Mouse (Mus musculus): ENCODE results near the gene Pcgf2. TPM values are rescaled to one million over a fixed set of nuclear protein-coding genes. Genes with fewer than 3 reads are reported as not detected.
A peak's percentile ranks its signal among the peaks of the same experiment; 100 is the strongest.

Gene Pcgf2
- polyA plus RNA-seq, 1 experiment: 74.6 TPM

GRCm38 (mm10) chr11:97666221-97666620, 34.1 kb downstream of the Pcgf2 start:
- peak overlapping the region; percentile 84 for H3K4me3 ChIP-seq (ENCODE audit: low read depth, low read length)

GRCm38 (mm10) chr11:97665431-97665830, 34.9 kb downstream of the Pcgf2 start:
- Histone ChIP-seq H3K9ac (ENCODE audit: low read depth, poor library complexity, severe bottlenecking) (peak overlapping the region; percentile 99), H3K4me3 (ENCODE audit: low read depth, low read length) (peak overlapping the region; percentile 84), H3K27ac (ENCODE audit: insufficient read depth, low read length) (peak overlapping the region; percentile 74), H3K27me3 (ENCODE audit: control insufficient read depth, insufficient read depth, low read length, poor library complexity, severe bottlenecking) (no peaks in the 10 kb centered on the region), H3K36me3 (ENCODE audit: control insufficient read depth, insufficient read depth, low read length, poor library complexity, severe bottlenecking) (peaks cover 19% of the 10 kb centered on the region), H3K4me1 (ENCODE audit: control insufficient read depth, insufficient read depth, low read length) (peaks cover 7% of the 10 kb centered on the region), H3K9me3 (replicated peaks; ENCODE audit: control insufficient read depth, insufficient read depth, low read length, poor library complexity, severe bottlenecking) (no peaks in the 10 kb centered on the region)
- TF ChIP-seq EP300 (IDR thresholded peaks at IDR 0.05; ENCODE audit: insufficient read depth, low read depth, low read length) (no peak), CTCF (IDR thresholded peaks at IDR 0.05; ENCODE audit: low read depth, low read length) (no peak), POLR2A (IDR thresholded peaks at IDR 0.05; ENCODE audit: insufficient read depth, low read length) (no peak)

More at GRCm38 (mm10) chr11:97666221-97666620, 34.1 kb downstream of the Pcgf2 start:
- no peaks in the 10 kb centered on the region for H3K27me3 ChIP-seq (ENCODE audit: control insufficient read depth, insufficient read depth, low read length, poor library complexity, severe bottlenecking)
- H3K9ac ChIP-seq (ENCODE audit: low read depth, poor library complexity, severe bottlenecking): peak overlapping the region; percentile 99
- no peaks in the 10 kb centered on the region for H3K9me3 ChIP-seq (replicated peaks; ENCODE audit: control insufficient read depth, insufficient read depth, low read length, poor library complexity, severe bottlenecking)
- TF ChIP-seq CTCF (IDR thresholded peaks at IDR 0.05; ENCODE audit: low read depth, low read length) (peak; percentile 15), EP300 (IDR thresholded peaks at IDR 0.05; ENCODE audit: insufficient read depth, low read depth, low read length) (no peak)
- H3K36me3 ChIP-seq (ENCODE audit: control insufficient read depth, insufficient read depth, low read length, poor library complexity, severe bottlenecking): peaks cover 19% of the 10 kb centered on the region
- H3K27ac ChIP-seq (ENCODE audit: insufficient read depth, low read length): peak overlapping the region; percentile 74
- peaks cover 10% of the 10 kb centered on the region for H3K4me1 ChIP-seq (ENCODE audit: control insufficient read depth, insufficient read depth, low read length)

- peak overlapping the region; percentile 99 for H3K9ac ChIP-seq (ENCODE audit: low read depth, poor library complexity, severe bottlenecking)
- peaks cover 13% of the 10 kb centered on the region for H3K36me3 ChIP-seq (ENCODE audit: control insufficient read depth, insufficient read depth, low read length, poor library complexity, severe bottlenecking)
- H3K4me1 ChIP-seq (ENCODE audit: control insufficient read depth, insufficient read depth, low read length): peaks cover 3% of the 10 kb centered on the region
- H3K4me3 ChIP-seq (ENCODE audit: low read depth, low read length): peak overlapping the region; percentile 84
- no peaks in the 10 kb centered on the region for H3K9me3 ChIP-seq (replicated peaks; ENCODE audit: control insufficient read depth, insufficient read depth, low read length, poor library complexity, severe bottlenecking)
- TF ChIP-seq CTCF (IDR thresholded peaks at IDR 0.05; ENCODE audit: low read depth, low read length) (peak; percentile 34), EP300 (IDR thresholded peaks at IDR 0.05; ENCODE audit: insufficient read depth, low read depth, low read length) (no peak), POLR2A (IDR thresholded peaks at IDR 0.05; ENCODE audit: insufficient read depth, low read length) (no peak)
- peak overlapping the region; percentile 74 for H3K27ac ChIP-seq (ENCODE audit: insufficient read depth, low read length)
- H3K27me3 ChIP-seq (ENCODE audit: control insufficient read depth, insufficient read depth, low read length, poor library complexity, severe bottlenecking): no peaks in the 10 kb centered on the region
Observed at GRCm38 (mm10) chr11:97664771-97665240, 35.5 kb downstream of the Pcgf2 start.

GRCm38 (mm10) chr11:97664339-97664665, 36.0 kb downstream of the Pcgf2 start:
- Histone ChIP-seq H3K4me1 (ENCODE audit: control insufficient read depth, insufficient read depth, low read length) (no peaks in the 10 kb centered on the region), H3K27ac (ENCODE audit: insufficient read depth, low read length) (peak overlapping the region; percentile 80), H3K4me3 (ENCODE audit: low read depth, low read length) (peak overlapping the region; percentile 84), H3K9ac (ENCODE audit: low read depth, poor library complexity, severe bottlenecking) (peak overlapping the region; percentile 99), H3K36me3 (ENCODE audit: control insufficient read depth, insufficient read depth, low read length, poor library complexity, severe bottlenecking) (peaks cover 13% of the 10 kb centered on the region), H3K9me3 (replicated peaks; ENCODE audit: control insufficient read depth, insufficient read depth, low read length, poor library complexity, severe bottlenecking) (no peaks in the 10 kb centered on the region), H3K27me3 (ENCODE audit: control insufficient read depth, insufficient read depth, low read length, poor library complexity, severe bottlenecking) (no peaks in the 10 kb centered on the region)
- no peak for TF ChIP-seq CTCF (IDR thresholded peaks at IDR 0.05; ENCODE audit: low read depth, low read length)
- TF ChIP-seq EP300 (IDR thresholded peaks at IDR 0.05; ENCODE audit: insufficient read depth, low read depth, low read length): no peak
- no peak for TF ChIP-seq POLR2A (IDR thresholded peaks at IDR 0.05; ENCODE audit: insufficient read depth, low read length)

GRCm38 (mm10) chr11:97663528-97664338, 36.6 kb downstream of the Pcgf2 start:
- Histone ChIP-seq H3K9ac (ENCODE audit: low read depth, poor library complexity, severe bottlenecking) (peak overlapping the region; percentile 99), H3K4me3 (ENCODE audit: low read depth, low read length) (peak overlapping the region; percentile 75)
- TF ChIP-seq CTCF (IDR thresholded peaks at IDR 0.05; ENCODE audit: low read depth, low read length) (no peak), POLR2A (IDR thresholded peaks at IDR 0.05; ENCODE audit: insufficient read depth, low read length) (no peak), EP300 (IDR thresholded peaks at IDR 0.05; ENCODE audit: insufficient read depth, low read depth, low read length) (0 out of 2 replicates have a peak, but pooled peaks have one; percentile 28)

More at GRCm38 (mm10) chr11:97663528-97664338, 36.6 kb downstream of the Pcgf2 start:
- H3K36me3 ChIP-seq (ENCODE audit: control insufficient read depth, insufficient read depth, low read length, poor library complexity, severe bottlenecking): peaks cover 13% of the 10 kb centered on the region
- peaks cover under 1% of the 10 kb centered on the region for H3K4me1 ChIP-seq (ENCODE audit: control insufficient read depth, insufficient read depth, low read length)
- no peaks in the 10 kb centered on the region for H3K9me3 ChIP-seq (replicated peaks; ENCODE audit: control insufficient read depth, insufficient read depth, low read length, poor library complexity, severe bottlenecking)
- peak overlapping the region; percentile 80 for H3K27ac ChIP-seq (ENCODE audit: insufficient read depth, low read length)
- H3K27me3 ChIP-seq (ENCODE audit: control insufficient read depth, insufficient read depth, low read length, poor library complexity, severe bottlenecking): no peaks in the 10 kb centered on the region

Measured in ES-Bruce4 (cell line).